Mouse (Mus musculus) layer of hippocampus, postnatal 10 days (tissue): ENCODE measurements around the gene 4933417A18Rik. TPM values are rescaled to one million over a fixed set of nuclear protein-coding genes. Genes with fewer than 3 reads are reported as not detected.
"Not testable (repeated sequence)": the region's sequence is repeated elsewhere in the genome, so short reads cannot be mapped to it uniquely, and the experiment has no call there.

Experiments
- DNase-seq, 2 experiments: peaks; one replicate each; pipeline ENCODE4 v3.0.0; 2021; ENCODE audit warnings: low spot score in 2 of 2
- total RNA-seq, 2 experiments: library from RNA; stranded (reverse); gene quantifications; 2 replicates each; pipeline ENCODE4 v1.2.3; 2021

4933417A18Rik gene
- total RNA-seq, 2 experiments from 2014 or later, result not detected

GRCm38 (mm10) chr13:34973770-34974169 is 49.6 kb downstream of the 4933417A18Rik start:
- no peak for DNase-seq

- no peak for DNase-seq
Measured at GRCm38 (mm10) chr13:34976116-34976515, 51.9 kb downstream of the 4933417A18Rik start.

GRCm38 (mm10) chr13:34977410-34977809 is 53.2 kb downstream of the 4933417A18Rik start:
- no peak for DNase-seq

GRCm38 (mm10) chr13:34978635-34979034 is 54.4 kb downstream of the 4933417A18Rik start:
- DNase-seq, result not testable (repeated sequence)

- DNase-seq, result not testable (repeated sequence)
Measured at GRCm38 (mm10) chr13:34983479-34983878, 59.3 kb downstream of the 4933417A18Rik start.

GRCm38 (mm10) chr13:34991581-34992273 is 67.5 kb downstream of the 4933417A18Rik start:
- DNase-seq, result no peak

GRCm38 (mm10) chr13:34993085-34993484 is 68.9 kb downstream of the 4933417A18Rik start:
- no peak for DNase-seq

GRCm38 (mm10) chr13:34993595-34993982 is 69.4 kb downstream of the 4933417A18Rik start:
- DNase-seq, result no peak

GRCm38 (mm10) chr13:34993983-34994811 is 70.0 kb downstream of the 4933417A18Rik start:
- peak; percentile 87 to 91 for DNase-seq

- no peak for DNase-seq
Measured at GRCm38 (mm10) chr13:34995925-34996324, 71.7 kb downstream of the 4933417A18Rik start.

Other genes starting within 250 kb of the 4933417A18Rik start
- gene Fam50b, start 189.6 kb upstream of the 4933417A18Rik start, total RNA-seq, result not detected
- 10 to 100 TPM; 91.9 to 95.3 TPM for gene Prpf4b, start 49.1 kb upstream of the 4933417A18Rik start, total RNA-seq
- under 1 TPM; 0.29 to 0.32 TPM for gene Fam217a, start 99 bp upstream of the 4933417A18Rik start, total RNA-seq
- gene Eci3, start 39.4 kb downstream of the 4933417A18Rik start, total RNA-seq, result 1 to 10 TPM in 1 of 2 experiments, under 1 TPM in 1; 0.98 to 1.5 TPM
- gene Eci2, start 102.7 kb downstream of the 4933417A18Rik start, total RNA-seq, result 10 to 100 TPM; 58.7 to 58.9 TPM